Mouse (Mus musculus) gastrocnemius, postnatal 10 days (tissue): ENCODE data around the gene Kyat1. TPM values are rescaled to one million over a fixed set of nuclear protein-coding genes. Genes with fewer than 3 reads are reported as not detected.
A peak's percentile ranks its signal among the peaks of the same experiment; 100 is the strongest.
"Not testable (repeated sequence)": the region's sequence is repeated elsewhere in the genome, so short reads cannot be mapped to it uniquely, and the experiment has no call there.

Experiments
- DNase-seq: peaks from one replicate; pipeline ENCODE4 v3.0.0; 2021; ENCODE audit warnings: mixed read lengths
- total RNA-seq, 2 experiments: library from RNA; stranded (reverse); gene quantifications; 2 replicates each; pipeline ENCODE4 v1.2.3; 2021

The Kyat1 gene
- total RNA-seq, 2 experiments from 2014 or later: 13.6 to 16.0 TPM

DNA sequence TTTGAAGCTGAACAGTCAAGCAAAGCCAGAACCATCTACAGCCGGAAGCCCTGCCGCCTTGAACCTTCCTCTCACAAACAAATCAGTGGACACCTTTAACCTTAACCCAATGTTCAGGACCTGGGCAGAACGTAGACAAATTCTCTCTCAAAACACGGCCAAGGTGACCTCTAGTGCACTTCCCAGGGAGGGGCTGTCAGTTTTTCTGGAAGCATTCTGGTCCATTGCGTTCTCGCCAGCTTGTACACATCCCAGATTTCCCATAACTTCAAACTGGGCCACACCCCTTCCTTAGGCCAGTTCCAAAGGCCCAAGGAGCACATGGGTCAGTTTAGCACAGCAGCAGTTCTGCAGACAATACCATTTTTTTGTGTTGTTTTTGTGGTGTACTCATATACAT is 9.8 kb upstream of the Kyat1 start:
- no peak for DNase-seq

GRCm38 (mm10) chr2:30214745-30215144 is 9.1 kb upstream of the Kyat1 start:
- no peak for DNase-seq

DNA sequence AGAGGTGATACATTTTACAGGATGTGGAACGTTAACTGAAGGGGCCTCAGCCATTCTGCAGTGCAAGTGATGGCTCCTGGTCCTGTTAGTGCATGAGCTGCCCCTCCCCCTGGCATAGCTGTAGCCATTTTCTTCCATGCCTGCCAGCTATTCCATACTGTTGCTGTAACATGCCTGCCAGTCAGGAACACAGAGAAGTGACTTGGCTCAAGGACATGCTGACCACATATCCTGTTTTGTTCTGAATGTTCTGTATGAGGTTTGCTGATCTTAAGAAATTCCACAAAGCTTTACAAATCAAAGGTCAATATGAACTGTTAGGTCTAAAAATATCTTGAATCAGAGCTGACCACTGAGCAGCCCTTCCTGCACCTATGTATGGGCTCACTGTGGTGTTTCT is 7.3 kb upstream of the Kyat1 start:
- DNase-seq: no peak

GRCm38 (mm10) chr2:30212169-30212545 is 6.5 kb upstream of the Kyat1 start:
- DNase-seq: no peak

- DNase-seq: no peak
Measured at GRCm38 (mm10) chr2:30211408-30212168, 5.9 kb upstream of the Kyat1 start.

- DNase-seq: no peak
Measured at GRCm38 (mm10) chr2:30207886-30208285, 2.2 kb upstream of the Kyat1 start.

DNA sequence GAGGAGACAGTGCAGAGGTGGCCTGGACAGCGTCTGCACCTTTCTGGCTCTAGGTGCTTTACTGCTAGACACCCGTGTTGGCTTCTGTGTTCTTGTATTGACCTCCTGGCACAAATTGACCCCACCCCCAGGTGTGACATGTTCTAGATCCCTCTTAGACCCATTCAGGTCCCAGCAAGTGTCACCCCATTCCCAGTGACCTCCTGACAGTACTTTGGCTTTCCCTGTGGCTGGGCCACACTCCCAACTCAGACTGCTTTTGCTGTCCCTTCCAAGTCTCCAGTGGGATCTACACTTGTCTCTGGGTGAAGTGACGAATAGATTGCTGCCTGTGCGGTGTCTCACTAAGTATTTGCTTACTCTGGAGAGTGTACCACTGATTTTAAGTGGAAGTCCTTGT is 1.8 kb upstream of the Kyat1 start:
- no peak for DNase-seq

- DNase-seq: no peak
Measured at GRCm38 (mm10) chr2:30205255-30205628, 405 bp downstream of the Kyat1 start.

- no peak for DNase-seq
Measured at GRCm38 (mm10) chr2:30203439-30203838, 2.2 kb downstream of the Kyat1 start.

DNA sequence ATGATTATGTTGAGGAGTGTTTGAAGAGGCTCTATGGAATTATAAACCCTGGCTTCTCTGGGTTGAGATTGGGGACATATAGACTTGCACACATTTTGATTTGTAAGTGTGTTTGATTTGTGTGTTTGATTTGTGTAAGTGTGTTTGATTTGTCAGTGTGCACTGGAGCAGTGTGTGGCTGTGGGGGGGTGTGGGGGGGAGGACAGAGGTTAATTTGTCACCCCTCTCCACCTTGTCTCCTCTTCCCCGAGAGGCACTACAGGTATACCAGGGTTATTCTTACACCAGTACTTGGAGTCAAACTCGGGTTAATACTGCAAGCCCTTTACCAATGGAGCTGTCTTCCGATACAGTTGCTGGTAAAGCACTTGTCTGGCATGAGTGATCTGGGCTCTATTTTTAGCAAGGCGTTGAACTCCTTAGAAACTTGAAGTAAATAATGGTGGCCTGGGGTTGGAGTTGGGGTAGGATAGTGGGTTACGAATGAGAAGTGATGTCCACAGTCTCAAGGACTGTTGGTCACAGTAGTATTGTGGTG is 5.2 kb downstream of the Kyat1 start:
- DNase-seq: no peak

GRCm38 (mm10) chr2:30199984-30200383 is 5.7 kb downstream of the Kyat1 start:
- no peak for DNase-seq

- no peak for DNase-seq
Measured at GRCm38 (mm10) chr2:30198021-30198420, 7.6 kb downstream of the Kyat1 start.

DNA sequence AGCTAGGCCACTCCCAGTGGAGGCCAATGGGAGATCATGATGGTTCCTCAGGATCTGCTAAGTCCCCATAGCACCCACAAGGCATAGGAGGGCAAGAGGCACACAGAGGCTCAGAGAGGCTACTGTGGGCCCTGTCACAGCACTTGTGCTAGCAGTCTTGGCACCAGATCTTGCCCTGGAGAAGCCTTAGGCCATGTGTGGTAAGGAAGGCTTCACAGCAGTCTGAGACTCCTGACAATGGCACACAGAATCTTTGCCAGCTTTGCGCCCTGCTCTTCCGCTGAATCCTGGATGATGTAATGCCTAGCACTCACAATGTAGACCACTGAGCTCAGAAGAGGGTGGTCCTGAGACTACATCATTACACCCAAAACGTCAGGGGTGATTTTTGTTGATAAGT is 11.0 kb downstream of the Kyat1 start:
- DNase-seq: no peak

- DNase-seq: no peak
Measured at GRCm38 (mm10) chr2:30191790-30192580, 13.7 kb downstream of the Kyat1 start.

- no peak for DNase-seq
Measured at GRCm38 (mm10) chr2:30185681-30186080, 20.0 kb downstream of the Kyat1 start.

GRCm38 (mm10) chr2:30185276-30185675 is 20.4 kb downstream of the Kyat1 start:
- no peak for DNase-seq

- no peak for DNase-seq
Measured at GRCm38 (mm10) chr2:30183721-30184120, 21.9 kb downstream of the Kyat1 start.

DNA sequence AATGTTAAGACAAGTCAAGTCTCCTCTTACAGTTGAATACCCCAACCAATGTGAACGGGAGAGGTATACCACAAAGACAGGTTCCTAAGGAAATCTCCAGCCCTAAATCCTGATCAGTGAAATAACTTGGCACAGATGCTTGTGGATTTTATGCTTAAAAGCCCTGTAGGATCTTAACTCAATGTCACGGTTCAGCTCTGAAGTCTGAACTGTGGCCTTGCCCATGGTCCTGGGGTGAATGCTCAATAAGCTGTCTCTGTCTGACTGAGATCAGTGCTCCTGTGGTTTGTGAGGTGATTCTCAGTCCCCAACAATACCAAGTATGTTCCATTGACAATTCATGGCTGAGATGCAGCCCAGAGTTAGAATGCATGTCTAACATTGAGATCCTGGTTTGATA is 23.2 kb downstream of the Kyat1 start:
- DNase-seq: no peak

DNA sequence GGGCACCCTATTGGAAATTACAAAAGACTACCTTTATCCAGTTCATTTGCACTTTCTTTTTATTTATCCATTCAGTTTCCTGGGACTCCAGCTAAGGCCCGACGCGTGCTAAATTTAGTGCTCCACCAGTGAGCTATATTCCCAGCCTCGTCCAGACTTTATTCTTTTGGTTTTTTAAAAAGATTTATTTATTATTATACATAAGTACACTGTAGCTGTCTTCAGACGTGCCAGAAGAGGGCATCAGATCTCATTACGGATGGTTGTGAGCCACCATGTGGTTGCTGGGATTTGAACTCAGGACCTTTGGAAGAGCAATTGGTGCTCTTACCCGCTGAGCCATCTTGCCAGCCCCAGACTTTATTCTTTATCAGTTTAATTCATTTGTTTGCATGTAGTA is 26.9 kb downstream of the Kyat1 start:
- DNase-seq: not testable (repeated sequence)

DNA sequence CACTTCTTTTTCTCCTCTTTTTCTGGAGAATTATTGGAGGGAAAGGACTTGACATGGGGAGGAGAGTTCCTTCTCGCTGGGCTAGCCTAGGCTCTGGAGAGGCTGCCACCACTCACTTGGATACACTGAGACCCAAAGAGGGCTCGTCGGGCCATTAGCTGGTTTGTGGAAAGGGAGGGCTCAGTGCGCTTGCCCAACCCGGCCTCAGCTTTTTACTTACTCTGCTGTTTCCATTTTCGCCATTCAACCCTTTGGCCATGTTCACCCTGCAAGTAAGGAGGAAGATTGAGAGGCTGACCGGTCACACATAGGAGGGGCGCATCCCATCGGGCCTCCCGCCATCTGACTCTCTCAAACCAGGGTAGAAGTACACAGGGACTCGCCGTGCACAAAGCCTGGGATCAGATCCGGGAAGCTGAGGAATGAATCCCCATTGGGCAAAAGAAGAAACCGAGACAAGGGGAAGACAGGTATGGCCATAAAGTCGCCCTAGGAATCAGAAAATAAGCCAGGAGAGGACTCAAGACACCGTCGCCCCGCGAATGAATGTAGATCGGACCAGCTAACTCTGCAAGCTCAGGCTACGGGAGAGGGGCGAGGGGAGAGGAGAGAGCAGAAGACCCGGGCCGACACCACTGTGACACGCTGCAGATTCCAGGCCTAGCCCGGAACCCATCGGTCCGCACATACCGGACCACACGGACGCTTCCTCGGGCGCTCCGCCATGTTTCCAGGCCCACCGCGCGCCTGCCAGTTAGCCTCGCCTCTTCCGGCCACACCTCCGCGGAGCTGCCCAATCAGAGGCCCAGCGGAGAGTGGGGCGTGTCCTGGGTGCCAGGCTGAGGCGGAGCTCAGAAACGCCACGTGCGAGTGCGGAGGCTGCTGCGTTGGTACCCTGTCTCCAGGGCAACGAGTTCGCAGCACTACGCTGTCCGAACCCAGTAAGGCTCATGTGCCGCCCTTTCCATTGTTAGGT is 27.7 kb downstream of the Kyat1 start, which contains the start of gene Spout1:
TSS of gene Spout1 (minus strand) at position 760 of the 976 bp plus-strand sequence.
- peak; percentile 97 for DNase-seq

GRCm38 (mm10) chr2:30176561-30176960 is 29.1 kb downstream of the Kyat1 start:
- DNase-seq: no peak

- no peak for DNase-seq
Measured at GRCm38 (mm10) chr2:30175897-30176296, 29.8 kb downstream of the Kyat1 start.
